Mouse (Mus musculus): Measurements from ENCODE around the gene Ces1g.

Gene Ces1g

GRCm38 (mm10) chr8:93337207-93337606 is at the start of gene Ces1g:
Ces1g (minus strand) TSS chr8:93337308.
- no peak for ATAC-seq (ENCODE audit: low TSS enrichment)

DNA sequence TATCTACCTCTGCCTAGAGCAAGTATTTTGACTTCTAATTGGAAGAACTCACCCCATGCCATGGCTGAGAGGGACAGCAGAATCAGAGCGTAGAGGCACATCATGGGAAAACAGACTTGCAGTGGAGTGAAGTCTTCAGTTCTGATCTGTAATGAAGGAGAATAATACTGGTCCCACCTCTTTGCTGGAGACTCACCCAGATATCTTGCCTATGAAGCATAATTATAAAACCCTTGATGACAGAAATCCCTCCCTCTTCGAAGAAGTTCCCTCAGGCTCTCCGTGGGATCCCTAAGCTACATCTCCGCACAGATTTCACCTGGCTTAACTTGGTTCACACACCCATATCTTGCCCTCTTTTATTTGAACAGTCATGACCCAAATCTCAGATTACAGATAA is 42.5 kb upstream of the Ces1g start, which contains the start of gene Ces1h:
Gene Ces1h (minus strand): TSS at position 101 of the 400 bp plus-strand sequence.
- ATAC-seq (ENCODE audit: low TSS enrichment): no peak

- ATAC-seq (ENCODE audit: low TSS enrichment): no peak
Measured at GRCm38 (mm10) chr8:93369481-93369880, 32.4 kb upstream of the Ces1g start.

- ATAC-seq (ENCODE audit: low TSS enrichment): no peak
Measured at GRCm38 (mm10) chr8:93360113-93360512, 23.0 kb upstream of the Ces1g start.

DNA sequence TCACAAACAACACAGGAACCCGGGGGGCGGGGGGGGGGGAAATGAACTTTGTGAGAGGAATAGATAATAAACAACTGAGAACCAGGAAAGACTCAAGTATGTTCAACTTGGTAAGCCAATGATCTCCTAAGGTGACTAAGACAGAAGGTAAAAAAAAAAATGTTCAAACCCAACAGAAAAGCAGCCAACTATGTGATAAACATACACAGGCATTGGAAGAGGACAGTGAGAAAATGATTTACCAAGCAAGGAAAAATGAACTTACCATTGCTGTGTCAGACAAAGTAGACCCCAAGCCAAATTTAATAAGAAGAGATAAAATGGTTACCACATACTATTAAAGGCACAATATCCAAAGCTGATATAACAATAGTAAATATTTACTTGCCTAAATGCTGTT is 2.4 kb upstream of the Ces1g start:
- ATAC-seq (ENCODE audit: low TSS enrichment): no peak

GRCm38 (mm10) chr8:93332703-93333102 is 4.4 kb downstream of the Ces1g start:
- no peak for ATAC-seq (ENCODE audit: low TSS enrichment)

DNA sequence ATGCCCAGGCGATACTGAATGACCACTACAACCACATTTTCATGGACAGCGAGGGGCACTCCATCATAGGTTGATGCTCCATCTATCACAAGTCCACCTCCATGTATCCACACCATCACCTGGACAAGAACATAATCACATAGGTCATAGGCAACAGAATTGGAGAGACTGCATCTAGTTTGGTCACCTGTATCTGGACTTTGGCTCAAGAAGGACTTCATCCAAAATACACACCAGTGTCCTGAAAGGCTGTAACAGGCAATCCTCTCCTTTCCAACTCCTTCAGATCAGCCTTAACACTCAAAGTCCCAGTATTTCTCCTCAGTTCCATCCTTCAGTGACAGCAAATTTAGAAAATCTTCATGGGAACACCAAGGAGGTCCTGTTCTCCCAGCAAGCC is 6.0 kb downstream of the Ces1g start:
- ATAC-seq (ENCODE audit: low TSS enrichment): no peak

DNA sequence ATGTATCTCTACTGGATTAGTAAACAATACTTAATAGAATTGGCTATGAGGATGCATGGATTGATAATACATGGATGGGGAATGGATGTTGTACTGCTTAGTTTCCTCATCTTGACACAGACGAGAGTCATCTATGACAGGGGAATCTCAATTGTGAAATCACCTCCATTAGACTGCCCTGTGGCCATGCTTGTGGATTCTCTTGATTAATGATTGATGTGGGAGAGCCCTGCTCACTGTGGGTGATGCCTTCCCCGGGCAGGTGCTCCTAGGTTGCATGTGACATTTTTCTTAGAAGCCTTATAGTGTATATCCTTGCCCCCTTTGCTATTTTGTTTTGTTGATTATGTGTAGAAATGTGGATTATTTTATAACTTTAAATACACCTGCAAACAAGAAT is 12.0 kb downstream of the Ces1g start:
- no peak for ATAC-seq (ENCODE audit: low TSS enrichment)

GRCm38 (mm10) chr8:93317031-93317430 is 20.1 kb downstream of the Ces1g start:
- no peak for ATAC-seq (ENCODE audit: low TSS enrichment)

- ATAC-seq (ENCODE audit: low TSS enrichment): peak; percentile 84
Measured at GRCm38 (mm10) chr8:93315557-93315956, 21.6 kb downstream of the Ces1g start.

DNA sequence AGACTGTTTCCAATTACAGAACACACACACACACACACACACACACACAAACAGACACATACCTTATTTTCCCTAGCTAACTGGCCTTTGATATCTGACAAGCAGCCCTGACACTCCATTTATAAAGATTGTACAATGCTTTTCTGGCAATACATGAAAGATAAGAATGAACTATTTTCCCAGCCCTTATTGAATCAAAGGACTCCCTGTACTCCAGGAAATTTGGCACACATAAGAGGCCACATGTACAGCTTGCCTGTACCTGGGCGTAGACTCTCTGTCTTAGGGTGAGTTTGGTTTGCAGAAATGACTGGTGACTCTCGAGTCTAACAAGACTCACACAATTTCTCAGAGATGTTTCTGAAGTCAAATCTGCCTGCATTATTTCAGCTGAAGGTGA is 53.2 kb downstream of the Ces1g start:
- ATAC-seq (ENCODE audit: low TSS enrichment): no peak

- peak; percentile 54; the same call in 1 of the 2 replicates for ATAC-seq (ENCODE audit: low TSS enrichment)
Measured at GRCm38 (mm10) chr8:93282349-93282748, 54.8 kb downstream of the Ces1g start.

GRCm38 (mm10) chr8:93279556-93279955 is 57.6 kb downstream of the Ces1g start, which contains the start of gene Ces1f:
Ces1f (minus strand) TSS chr8:93279747.
- no peak for ATAC-seq (ENCODE audit: low TSS enrichment)

DNA sequence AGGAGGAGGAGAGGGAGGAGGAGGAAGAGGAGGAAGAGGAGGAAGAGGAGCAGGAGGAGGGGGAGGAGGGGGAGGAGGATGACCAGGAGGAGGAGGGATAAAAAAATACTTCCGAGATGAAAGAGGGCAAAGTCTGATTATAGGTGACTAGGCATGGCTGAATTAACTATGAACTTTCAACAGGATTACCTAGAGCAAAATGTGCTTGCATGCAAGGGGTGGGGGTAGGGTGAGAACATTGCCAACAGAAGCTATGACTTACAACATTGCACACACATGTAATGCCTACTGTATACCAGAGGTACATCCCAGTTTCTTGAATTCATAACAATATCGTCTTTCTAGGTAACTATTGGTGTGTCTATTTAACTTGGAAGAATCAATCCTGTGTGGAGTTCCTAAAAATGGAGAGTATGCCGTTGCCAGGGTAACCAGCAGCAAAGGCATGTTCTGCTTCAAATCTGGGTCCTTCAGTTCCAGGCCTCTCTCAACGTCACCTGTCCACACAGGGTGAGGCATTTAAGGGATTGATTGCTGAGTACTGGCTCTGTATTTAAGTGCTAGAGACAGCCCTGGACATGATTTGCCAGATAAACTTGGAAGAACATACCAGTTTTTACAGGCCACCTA is 58.8 kb downstream of the Ces1g start:
- peak; percentile 78 for ATAC-seq (ENCODE audit: low TSS enrichment)

- ATAC-seq (ENCODE audit: low TSS enrichment): no peak
Measured at GRCm38 (mm10) chr8:93274609-93275008, 62.5 kb downstream of the Ces1g start.

DNA sequence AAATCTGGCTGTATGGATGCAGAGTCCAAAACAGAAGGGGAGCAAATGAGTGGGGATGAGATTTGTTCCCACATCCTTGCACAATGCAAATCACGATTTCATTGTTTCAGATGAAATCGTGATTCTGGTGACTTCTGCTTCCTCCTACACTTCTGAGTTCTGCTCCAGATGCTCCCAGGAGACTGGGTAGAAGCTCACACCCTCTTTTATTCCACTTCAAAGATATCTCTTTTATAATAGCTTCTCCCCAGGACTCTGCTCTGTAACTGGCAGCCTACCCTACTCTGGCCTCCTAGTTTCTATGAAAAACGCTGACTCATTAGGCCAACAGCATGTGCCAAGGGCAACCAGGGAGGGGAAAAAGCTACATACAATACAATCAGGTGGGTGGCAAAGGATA is 63.8 kb downstream of the Ces1g start:
- ATAC-seq (ENCODE audit: low TSS enrichment): peak; percentile 98

DNA sequence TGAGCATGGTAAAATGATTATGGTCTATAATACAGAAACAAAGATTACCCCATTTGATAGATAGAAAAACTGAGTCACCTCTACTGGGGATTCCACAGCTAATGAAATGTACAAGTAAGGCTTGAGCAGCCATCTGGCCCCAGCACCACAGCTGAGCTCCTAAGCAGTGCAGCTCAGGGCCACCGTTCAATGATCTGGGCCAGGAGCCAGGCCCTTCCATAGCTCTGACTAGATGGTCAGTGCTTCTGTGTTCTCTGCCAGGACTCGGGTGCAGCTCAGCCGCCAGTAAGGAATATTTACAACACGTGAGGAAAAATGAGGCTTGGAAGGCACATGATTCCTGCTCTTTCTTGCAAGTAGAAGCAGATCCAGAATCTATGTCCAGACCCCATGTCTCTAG is 64.4 kb downstream of the Ces1g start:
- no peak for ATAC-seq (ENCODE audit: low TSS enrichment)

- no peak for ATAC-seq (ENCODE audit: low TSS enrichment)
Measured at GRCm38 (mm10) chr8:93261436-93261835, 75.7 kb downstream of the Ces1g start.

DNA sequence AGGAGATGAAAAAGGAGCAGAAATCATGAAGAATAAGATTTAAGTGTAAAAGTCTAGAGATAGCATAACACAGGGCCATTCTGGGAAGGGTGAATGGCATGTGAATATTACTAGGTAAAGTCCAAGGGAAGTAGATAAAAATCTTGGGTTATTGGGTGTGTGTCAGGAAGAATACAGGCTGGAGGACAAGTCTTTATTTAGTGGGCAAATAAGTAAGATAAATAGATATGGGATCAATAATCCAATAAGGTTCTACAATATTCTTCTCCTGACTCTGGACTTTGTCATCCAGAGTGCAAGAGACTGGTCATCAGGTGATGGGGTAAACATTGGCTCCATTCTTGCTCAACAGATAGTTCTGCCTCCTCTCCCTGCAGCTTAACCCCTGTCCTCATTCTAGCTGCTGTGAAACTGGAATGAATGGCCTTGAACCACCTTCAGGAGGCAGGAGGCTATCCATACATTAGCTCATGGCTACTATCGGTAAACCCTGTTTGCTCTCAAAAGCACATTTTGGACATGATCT is 84.6 kb downstream of the Ces1g start:
- ATAC-seq (ENCODE audit: low TSS enrichment): no peak

Data from frontal cortex, adult (tissue).